Mouse (Mus musculus) cerebellum, adult 2 months (tissue): ENCODE results near the gene Alpi. TPM values are rescaled to one million over a fixed set of nuclear protein-coding genes. Genes with fewer than 3 reads are reported as not detected.

Experiments
- DNase-seq, 2 experiments: peaks; one replicate each; pipeline ENCODE4 v3.0.0; 2021
- H3K27ac ChIP-seq: fragments of 200-500 bp; 2 replicates; pipeline ENCODE4 v1.5.1; 2012; ENCODE audit warnings: low read length, control low read depth, inconsistent platforms; ENCODE audit not compliant: insufficient read depth
- H3K27me3 ChIP-seq: fragments of 200-500 bp; 2 replicates; pipeline ENCODE4 v1.6.1; 2012; ENCODE audit warnings: inconsistent platforms, mild to moderate bottlenecking, low read length, moderate library complexity; ENCODE audit not compliant: control insufficient read depth, insufficient read depth
- H3K4me1 ChIP-seq: fragments of 200-500 bp; 2 replicates; pipeline ENCODE4 v1.6.1; 2011; ENCODE audit warnings: low read length; ENCODE audit not compliant: control insufficient read depth, insufficient read depth
- H3K4me3 ChIP-seq: fragments of 200-500 bp; replicated peaks from 2 replicates; pipeline ENCODE3; 2011; ENCODE audit warnings: mild to moderate bottlenecking, low read depth, low read length, control low read depth; ENCODE audit not compliant: insufficient read depth
- CTCF ChIP-seq: fragments of 200-500 bp; IDR thresholded peaks from 2 replicates; pipeline ENCODE4 v1.5.1; 2011; ENCODE audit warnings: low read depth, mild to moderate bottlenecking, control low read depth, low read length, moderate library complexity, borderline replicate concordance; ENCODE audit not compliant: insufficient read depth
- POLR2A ChIP-seq: fragments of 200-500 bp; IDR thresholded peaks from 2 replicates; pipeline ENCODE4 v1.6.1; 2011; ENCODE audit warnings: low read length, control low read depth, borderline replicate concordance; ENCODE audit not compliant: insufficient read depth
- WGBS: fragments of 180-500 bp; shearing (Covaris S2); methylation state at CpG from one replicate; pipeline ENCODE4 v1.1.7; 2018; 5-methylcytosine and 5-hydroxymethylcytosine counted together
- polyA plus RNA-seq: library from polyadenylated mRNA; depleted of rRNA; stranded (reverse); fragments of >200 nt; gene quantifications from 2 replicates; pipeline ENCODE4 v1.2.3, GENCODE M21; 2012; rRNA removed

Alpi gene
- polyA plus RNA-seq, 1 experiment, result not detected

DNA sequence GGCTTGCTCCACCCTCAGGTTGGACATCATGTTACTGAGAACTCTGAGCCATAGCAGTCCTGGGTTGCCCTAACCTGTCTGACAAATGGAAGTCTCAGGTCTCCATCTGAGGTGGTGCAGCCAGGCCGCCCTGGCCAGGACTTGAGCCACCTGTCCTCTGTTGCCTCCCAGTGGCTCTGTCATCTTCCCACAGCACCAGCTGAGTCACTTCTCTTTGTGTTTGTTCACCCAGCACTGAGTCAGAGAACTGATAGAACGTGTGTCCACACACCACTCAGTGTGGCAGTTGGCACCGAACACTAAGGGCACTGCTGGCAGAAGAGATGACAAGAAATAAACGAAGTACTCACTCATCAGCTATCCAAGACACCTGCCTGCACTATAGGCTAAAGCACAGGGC lies 50.0 kb downstream of the Alpi start:
- Histone ChIP-seq H3K4me1 (peaks cover 3% of the 10 kb centered on the region; the same call in 1 of the 2 replicates), H3K27me3 (no peaks in the 10 kb centered on the region), H3K27ac (no peak overlapping the region), H3K4me3 (no peak overlapping the region)
- DNase-seq, result no peak
- WGBS, result 34% methylated on average over 4 of the region's 4 CpGs
- TF ChIP-seq POLR2A (no peak), CTCF (peak; percentile 2; the same call in 1 of the 2 replicates)

DNA sequence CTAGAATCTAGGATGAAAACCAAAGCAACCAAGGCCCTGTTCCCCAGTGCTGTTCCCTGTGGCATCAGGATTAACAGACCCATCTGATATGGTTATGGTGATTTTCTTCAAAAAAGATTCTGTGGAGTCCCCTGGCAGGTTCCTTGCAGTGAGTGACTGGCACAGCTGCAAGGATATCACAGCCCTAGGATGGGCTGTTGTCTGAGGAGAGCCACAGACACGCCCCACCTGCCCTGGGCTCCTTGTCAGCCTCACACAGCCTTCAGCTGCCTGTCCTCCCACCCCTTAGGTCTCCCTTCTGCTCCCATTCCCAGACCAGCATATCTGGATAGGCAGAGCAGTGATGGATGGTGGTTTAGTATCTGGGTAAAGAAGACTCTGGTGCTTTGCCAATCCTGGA lies 50.7 kb downstream of the Alpi start:
- DNase-seq, result no peak
- Histone ChIP-seq H3K27me3 (no peaks in the 10 kb centered on the region), H3K27ac (no peak overlapping the region), H3K4me1 (peaks cover 3% of the 10 kb centered on the region; the same call in 1 of the 2 replicates), H3K4me3 (no peak overlapping the region)
- TF ChIP-seq POLR2A (no peak), CTCF (no peak)
- 65% methylated on average over 1 of the region's 1 CpGs for WGBS

DNA sequence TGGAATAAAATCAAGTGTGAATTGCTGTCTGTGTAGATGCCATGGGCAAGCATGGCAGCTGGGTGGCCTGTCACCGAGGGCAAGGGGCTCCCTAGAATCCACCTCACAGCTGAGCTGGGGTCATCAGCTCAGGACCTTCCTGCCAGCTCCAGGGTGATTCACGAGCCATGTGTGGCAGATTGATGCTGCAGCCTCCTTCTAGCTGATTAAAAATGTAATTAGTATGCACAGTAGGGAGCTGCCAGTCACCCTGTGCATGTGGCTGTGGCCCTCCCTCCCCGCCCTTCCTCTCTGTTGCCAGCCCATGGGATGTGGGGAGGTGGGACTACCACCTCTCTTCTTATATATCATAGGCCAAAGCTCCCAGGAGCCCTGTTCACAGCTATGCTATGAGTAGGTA lies 51.3 kb downstream of the Alpi start:
- TF ChIP-seq POLR2A, result no peak
- TF ChIP-seq CTCF, result no peak
- Histone ChIP-seq H3K4me1 (peaks cover 3% of the 10 kb centered on the region; the same call in 1 of the 2 replicates), H3K27ac (no peak overlapping the region), H3K27me3 (no peaks in the 10 kb centered on the region), H3K4me3 (no peak overlapping the region)
- 26% methylated on average over 3 of the region's 3 CpGs for whole genome bisulfite sequencing
- DNase-seq, result no peak

Other genes with a start within 250 kb of the Alpi start
- not detected in 2 replicates for gene Alppl2, start 11.7 kb downstream of the Alpi start, polyA plus RNA-seq
- 0.08 TPM in 2 replicates for gene Akp3, start 23.4 kb upstream of the Alpi start, polyA plus RNA-seq
- gene Ecel1, start 54.9 kb upstream of the Alpi start, polyA plus RNA-seq, result 15.5 and 16.0 TPM in 2 replicates
- 0.10 TPM in 2 replicates for gene Prss56, start 81.7 kb upstream of the Alpi start, polyA plus RNA-seq
- gene Chrnd, start 89.0 kb upstream of the Alpi start, polyA plus RNA-seq, result not detected in 2 replicates
- not detected in 2 replicates for gene Chrng, start 103.1 kb upstream of the Alpi start, polyA plus RNA-seq
- 51.4 and 56.2 TPM in 2 replicates for gene Eif4e2, start 112.3 kb upstream of the Alpi start, polyA plus RNA-seq
- 61.8 and 65.7 TPM in 2 replicates for gene Efhd1, start 162.8 kb upstream of the Alpi start, polyA plus RNA-seq
- gene Gigyf2, start 225.4 kb upstream of the Alpi start, polyA plus RNA-seq, result 61.4 and 63.1 TPM in 2 replicates